Mouse (Mus musculus) MN1 (cell line): Measurements from ENCODE around the gene Olfr1357.
"Not testable (repeated sequence)": the region's sequence is repeated elsewhere in the genome, so short reads cannot be mapped to it uniquely, and the experiment has no call there.

Source experiments
- DNase-seq: peaks from one replicate; pipeline ENCODE4 v3.0.0-alpha.2; 2016; ENCODE audit warnings: low spot score

Olfr1357 gene

GRCm38 (mm10) chr10:78617974-78618373 is at the start of gene Olfr1357:
Gene Olfr1357, minus strand, starts transcription at chr10:78618074.
- DNase-seq: no peak

DNA sequence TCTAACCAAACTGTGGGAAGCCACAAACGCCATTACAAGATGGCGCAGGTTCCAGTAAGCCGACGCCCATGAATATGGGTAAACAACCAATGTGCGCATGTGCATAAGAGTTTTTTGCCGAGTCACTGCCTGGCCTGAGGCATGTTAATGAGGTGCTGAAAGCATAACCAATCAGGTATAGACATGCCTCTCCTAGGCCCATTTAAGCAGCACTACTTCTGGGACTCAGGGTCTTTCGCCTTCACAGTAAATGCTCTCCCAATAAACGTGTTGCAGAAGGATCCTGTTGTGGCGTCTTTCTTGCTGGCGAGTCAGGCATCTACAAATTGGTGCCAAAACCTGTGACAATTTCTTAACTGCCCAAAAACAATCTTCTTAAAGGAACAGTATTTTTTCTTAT is 48.8 kb upstream of the Olfr1357 start:
- DNase-seq: not testable (repeated sequence)

DNA sequence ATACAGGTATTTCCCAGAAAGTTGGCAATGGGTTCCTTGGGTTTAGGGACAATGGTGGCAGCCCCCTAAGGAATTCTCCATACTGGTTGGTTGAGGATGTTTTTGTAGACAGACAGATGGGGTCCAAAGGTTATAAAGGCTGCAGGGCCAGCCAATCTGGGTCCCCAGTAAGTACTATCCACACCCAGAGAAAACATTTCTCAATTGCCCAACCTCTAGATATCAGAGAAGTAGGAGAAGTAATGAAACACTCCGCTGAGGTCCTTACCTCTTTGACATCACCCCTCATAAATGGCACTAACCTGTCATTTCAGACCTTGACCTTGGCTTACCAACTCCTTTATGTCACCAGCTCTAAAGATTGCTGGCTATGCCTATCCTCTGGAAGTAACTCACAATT is 46.7 kb upstream of the Olfr1357 start:
- no peak for DNase-seq

GRCm38 (mm10) chr10:78661198-78661597 is 43.3 kb upstream of the Olfr1357 start:
- DNase-seq: no peak

GRCm38 (mm10) chr10:78632311-78632710 is 14.4 kb upstream of the Olfr1357 start:
- DNase-seq: no peak

- no peak for DNase-seq
Observed at GRCm38 (mm10) chr10:78630194-78630593, 12.3 kb upstream of the Olfr1357 start.

GRCm38 (mm10) chr10:78623143-78623542 is 5.3 kb upstream of the Olfr1357 start:
- DNase-seq: not testable (repeated sequence)

DNA sequence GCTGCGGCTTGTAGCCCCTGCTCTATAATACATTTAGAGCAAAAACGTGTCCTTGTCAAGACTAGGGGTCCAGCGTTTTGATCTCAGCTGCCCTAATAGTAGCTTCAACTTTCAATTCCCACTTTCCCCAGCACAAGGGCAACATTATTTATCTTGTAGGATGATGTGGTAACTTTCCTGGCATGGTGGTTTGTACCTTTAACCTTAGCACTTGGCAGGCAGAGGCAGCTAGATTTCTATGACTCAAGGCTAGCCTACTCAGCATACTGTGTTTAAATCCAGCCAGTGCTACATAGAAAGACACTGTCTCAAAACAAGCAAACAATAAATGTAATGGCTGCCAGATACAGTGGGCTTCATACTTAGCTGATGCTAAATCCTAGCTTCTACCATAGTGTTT is 10.3 kb downstream of the Olfr1357 start:
- no peak for DNase-seq

- peak; percentile 68 for DNase-seq
Observed at GRCm38 (mm10) chr10:78605080-78605479, 12.8 kb downstream of the Olfr1357 start.

- no peak for DNase-seq
Observed at GRCm38 (mm10) chr10:78599865-78600264, 18.0 kb downstream of the Olfr1357 start.

DNA sequence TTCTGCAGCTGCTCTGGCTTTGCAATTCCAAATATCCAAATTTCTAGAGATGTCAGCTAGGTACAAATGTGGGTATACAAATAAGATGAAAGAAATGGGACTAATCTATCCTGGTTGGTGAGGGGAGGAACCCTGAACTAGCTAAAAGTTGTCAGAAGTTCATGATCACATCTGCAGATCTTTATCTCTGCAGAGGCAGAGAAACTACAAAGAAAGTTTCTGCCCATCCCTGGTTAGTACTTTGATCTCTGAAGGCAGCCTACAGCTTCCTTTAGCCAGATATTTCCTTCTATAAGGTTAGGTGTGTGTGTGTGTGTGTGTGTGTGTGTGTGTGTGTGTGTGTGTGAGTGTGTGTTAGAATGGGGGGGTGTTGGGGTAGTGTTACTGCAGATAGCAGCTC is 23.3 kb downstream of the Olfr1357 start:
- no peak for DNase-seq

- no peak for DNase-seq
Observed at GRCm38 (mm10) chr10:78594157-78594556, 23.7 kb downstream of the Olfr1357 start.

DNA sequence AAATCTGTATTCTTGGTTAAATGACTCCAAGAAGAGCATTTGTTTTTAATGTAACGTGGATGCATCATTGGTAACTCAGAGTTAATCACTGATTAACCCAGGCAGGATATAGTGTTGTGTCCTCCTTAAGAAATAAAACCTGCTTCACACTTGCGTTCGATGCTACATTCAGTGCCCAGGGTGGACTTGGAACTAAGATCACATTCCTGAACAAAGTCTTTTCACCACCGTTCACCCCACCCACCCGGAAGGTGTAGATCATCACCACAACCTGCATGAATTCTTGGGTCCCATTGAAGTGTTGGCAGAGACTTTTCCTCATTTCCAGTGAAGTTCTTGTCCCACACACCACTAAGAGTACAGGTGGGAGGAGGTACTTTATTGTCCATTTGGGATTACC is 24.1 kb downstream of the Olfr1357 start:
- DNase-seq: no peak

GRCm38 (mm10) chr10:78592856-78593379 is 25.0 kb downstream of the Olfr1357 start:
- DNase-seq: no peak

- peak; percentile 35 for DNase-seq
Observed at GRCm38 (mm10) chr10:78591406-78592328, 26.2 kb downstream of the Olfr1357 start, which contains the start of gene Syde1. Gene Syde1, minus strand, starts transcription at chr10:78591964.

DNA sequence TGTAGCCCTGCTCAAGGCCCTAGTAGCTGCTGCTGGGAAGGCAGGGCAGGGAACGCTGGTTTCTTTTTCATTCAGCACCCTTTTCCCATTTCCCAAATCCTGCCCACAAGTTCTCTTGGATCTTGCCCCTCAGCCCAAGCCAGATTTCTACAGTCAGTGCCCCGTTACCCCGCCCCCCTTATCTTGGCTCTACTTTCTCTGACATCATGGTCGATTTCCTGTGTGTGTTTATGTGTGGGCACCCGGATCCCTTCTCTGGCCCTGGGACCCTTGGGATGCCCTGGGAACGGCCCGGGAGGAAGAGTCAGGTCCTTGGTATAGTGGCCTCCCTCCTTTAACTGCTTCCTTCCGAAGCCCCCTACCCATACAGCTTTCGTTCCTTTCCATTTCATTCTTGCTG is 27.1 kb downstream of the Olfr1357 start:
- DNase-seq: no peak

DNA sequence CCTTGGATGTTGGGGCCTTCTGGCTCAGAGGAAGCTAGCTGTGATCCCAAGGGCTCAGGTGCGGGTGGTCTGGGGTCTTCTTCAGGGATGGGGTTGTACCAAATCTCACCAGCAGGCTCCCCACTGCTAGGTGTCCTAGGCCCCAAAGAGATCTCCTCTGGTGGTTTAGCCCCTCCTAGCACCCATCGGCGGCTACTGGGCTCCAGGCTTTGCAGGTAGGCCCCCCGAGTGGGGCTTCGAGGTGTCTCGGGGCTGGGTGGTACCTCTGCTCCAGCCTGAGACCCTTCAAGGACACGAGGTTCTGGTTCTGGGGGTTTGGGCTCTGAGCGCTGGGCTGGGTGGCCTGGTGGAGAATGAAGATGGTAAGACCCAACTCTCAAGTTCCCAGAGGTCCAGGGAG is 28.0 kb downstream of the Olfr1357 start:
- no peak for DNase-seq

- no peak for DNase-seq
Observed at GRCm38 (mm10) chr10:78589291-78589690, 28.6 kb downstream of the Olfr1357 start.

- DNase-seq: no peak
Observed at GRCm38 (mm10) chr10:78586026-78586425, 31.8 kb downstream of the Olfr1357 start.

DNA sequence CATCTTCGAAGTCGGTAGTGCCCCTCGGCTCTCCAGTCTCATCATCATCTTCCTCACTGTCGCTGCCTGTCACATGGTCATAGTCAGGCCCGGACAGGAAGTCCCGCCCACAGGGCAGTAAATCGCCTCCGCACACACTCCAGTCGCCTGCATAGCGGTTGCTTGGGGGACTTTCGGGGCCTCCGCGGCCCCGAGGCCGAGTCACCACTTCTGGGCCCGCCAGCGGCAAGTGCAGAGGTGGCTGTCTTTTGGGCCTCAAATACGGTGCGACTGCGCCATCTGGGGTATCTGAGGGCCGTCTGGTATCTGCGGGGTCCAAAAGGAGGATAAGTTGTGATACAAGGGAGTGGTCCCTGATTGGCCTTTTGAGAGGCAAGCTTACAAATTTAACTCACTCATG is 32.3 kb downstream of the Olfr1357 start:
- DNase-seq: no peak

DNA sequence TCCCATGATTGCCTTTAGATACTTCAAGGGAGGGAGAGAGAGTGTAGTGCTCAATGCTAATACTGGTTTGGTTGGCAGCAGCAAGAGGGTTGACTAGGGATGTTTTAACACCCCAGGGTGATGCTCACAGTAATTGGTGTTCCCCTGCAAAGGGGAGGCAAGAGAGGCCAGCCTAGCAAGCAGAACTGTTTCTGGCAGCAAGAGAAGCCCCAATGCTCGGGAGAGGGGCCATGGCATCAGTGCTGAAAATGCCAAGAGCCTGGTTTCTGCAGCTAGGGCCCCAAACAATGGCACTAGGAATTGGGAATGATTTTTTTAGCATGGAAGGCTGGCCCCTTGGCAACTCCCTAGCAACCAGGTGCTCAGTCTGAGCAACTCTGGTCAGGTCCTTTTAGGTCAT is 32.9 kb downstream of the Olfr1357 start:
- DNase-seq: no peak

DNA sequence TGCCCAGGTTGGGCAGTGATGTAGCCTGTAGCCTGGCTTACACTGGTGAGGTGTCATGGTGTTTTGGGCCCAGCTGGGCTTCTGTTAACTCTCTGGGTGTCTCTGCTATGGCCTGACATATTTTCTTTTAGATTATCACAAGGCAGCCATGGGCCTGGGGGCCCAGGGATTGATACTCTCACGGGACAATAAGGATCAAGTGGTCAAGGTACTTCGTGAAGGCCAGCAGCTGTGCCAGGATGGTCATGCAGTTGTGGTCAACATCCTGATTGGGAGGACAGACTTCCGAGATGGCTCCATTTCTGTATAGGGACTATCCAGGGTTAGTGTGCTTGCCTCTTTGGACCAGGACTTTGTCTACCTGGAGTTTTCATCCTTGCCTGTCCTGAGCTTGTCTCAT is 33.9 kb downstream of the Olfr1357 start:
- no peak for DNase-seq

- DNase-seq: no peak
Observed at GRCm38 (mm10) chr10:78583347-78583746, 34.5 kb downstream of the Olfr1357 start.

DNA sequence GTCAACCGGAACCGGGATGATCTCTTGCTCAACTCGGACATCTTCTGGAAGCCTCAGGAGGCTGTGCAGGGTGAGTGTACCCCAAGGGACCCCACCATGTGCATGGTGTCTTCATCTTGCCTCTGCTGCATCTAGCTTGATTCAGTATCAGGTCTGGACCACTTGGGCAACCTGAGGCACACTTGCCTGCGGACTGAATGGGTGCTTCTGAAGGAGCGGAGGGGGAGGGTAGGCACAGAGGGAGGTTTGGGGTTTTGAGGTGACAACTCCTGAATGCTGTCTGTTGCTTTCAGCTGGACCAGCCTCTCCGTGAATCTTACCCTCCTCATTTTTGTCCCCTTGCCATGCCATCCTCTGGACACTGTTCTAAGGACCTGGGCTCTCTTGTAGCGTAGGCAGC is 36.8 kb downstream of the Olfr1357 start:
- DNase-seq: no peak
